In the genomic region with DNA sequence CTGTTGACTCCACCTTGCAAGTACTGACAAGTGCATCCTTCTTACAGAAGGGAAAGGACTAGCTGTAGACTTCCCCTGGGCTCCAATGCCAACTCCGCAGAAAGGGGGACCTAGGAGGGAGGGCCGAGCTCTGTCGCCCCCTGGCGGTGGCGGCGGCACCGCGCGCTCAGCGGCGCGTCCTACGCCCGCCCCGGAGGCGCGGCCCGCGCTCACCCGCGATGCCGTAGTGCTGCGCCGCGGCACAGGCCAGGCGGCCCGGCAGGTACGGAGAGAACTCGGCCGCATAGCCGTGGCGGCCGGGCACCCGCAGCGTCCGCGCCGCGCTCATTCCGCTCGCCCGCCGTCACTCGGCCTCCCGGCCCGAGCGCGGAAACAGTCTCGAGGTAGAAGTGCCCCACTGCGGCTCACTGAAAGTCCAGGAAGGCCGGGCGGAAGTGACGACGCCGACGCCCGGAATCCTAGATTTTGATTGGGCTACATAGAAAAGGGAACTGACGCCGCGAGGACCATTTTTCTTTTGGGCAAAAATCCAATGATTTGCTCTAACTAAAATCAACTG, we compare ENCODE assay signal across 8 mouse cellular contexts. TPM values are rescaled to one million over a fixed set of nuclear protein-coding genes. Genes with fewer than 3 reads are reported as not detected.
DNase-seq lines count a peak whose midpoint lies in the region; ATAC-seq and TF ChIP-seq lines count a peak whose summit lies in the region.

Gene Pex7, minus strand, starts transcription at position 444 of the 559 bp plus-strand sequence.

- peaks cover 5% of the 10 kb centered on the region for H3K4me1 ChIP-seq in cortical plate, adult 2 months (ENCODE audit: control insufficient read depth, insufficient read depth, low read length)

- peak; percentile 65; the same call in 1 of the 2 replicates for TF ChIP-seq POLR2A in cortical plate, adult 2 months (IDR thresholded peaks at IDR 0.05; ENCODE audit: extremely low read depth, insufficient read depth, low read length)

- peak within 1 kb of the TSS; percentile 100 for H3K27ac ChIP-seq in cortical plate, adult 2 months (ENCODE audit: insufficient read depth, low read length)

- TF ChIP-seq CTCF in cortical plate, adult 2 months (IDR thresholded peaks at IDR 0.05; ENCODE audit: extremely low read depth, insufficient read depth, low read length) = peak; percentile 69

- DNase-seq in gastrocnemius, postnatal 10 days = peak; percentile 94
- peak; percentile 97 for DNase-seq in induced T-regulatory cell, adult 2 months (ENCODE audit: low read depth)
- DNase-seq in left cerebral cortex, adult 9 months (ENCODE audit: low spot score in 2 of 2) = peak; percentile 79 to 94
- DNase-seq in right cerebral cortex, postnatal 25 days = peak; percentile 93
- peak; percentile 89 to 90 for DNase-seq in urinary bladder, postnatal 4 days (ENCODE audit: low spot score in 2 of 2)

- peak within 1 kb of the TSS; percentile 71 for H3K4me3 ChIP-seq in cortical plate, adult 2 months (ENCODE audit: insufficient read depth, low read length)

- peak; percentile 95 for ATAC-seq in activated CD4-positive, CD25-positive, alpha-beta regulatory T cell, adult 4 months
- ATAC-seq in megakaryocyte-erythroid progenitor cell, adult 5-6 weeks (replicated peaks; ENCODE audit: low FRiP score, low TSS enrichment, poor library complexity, severe bottlenecking) = peak; percentile 94

RNA-seq across cellular contexts. Expression of gene Pex7, which starts in this region (rescaled TPM):
- polyA plus RNA-seq in activated CD4-positive, CD25-positive, alpha-beta regulatory T cell, adult 4 months (2017; shearing (Covaris generic)) = 10 to 100 TPM; 10.7 to 13.0 TPM
- polyA plus RNA-seq in cortical plate, adult 2 months (2012; rRNA removed) = 35.4 and 35.8 TPM in 2 replicates
- 10 to 100 TPM; 13.6 to 13.9 TPM for total RNA-seq in gastrocnemius, postnatal 10 days (2021)
- total RNA-seq in megakaryocyte-erythroid progenitor cell, adult 5-6 weeks (2014; fragmentation: Nextera tagmentation) = 21.9 and 28.2 TPM in 2 replicates
- total RNA-seq in megakaryocyte-erythroid progenitor cell, adult 5-6 weeks (2017) = 16.0 and 20.9 TPM in 2 replicates

Comparison
In these comparisons a context has a peak if more than half of its experiments do, and no peak if none do; other contexts are left out.
1. Peak in every context shown above with its lines: DNase-seq, ATAC-seq, H3K4me3 ChIP-seq and H3K27ac ChIP-seq.